Mouse (Mus musculus): ENCODE data around the gene Ccdc124. TPM values are rescaled to one million over a fixed set of nuclear protein-coding genes. Genes with fewer than 3 reads are reported as not detected.

Gene Ccdc124
- total and polyA plus RNA-seq, 2 experiments = 22.1 to 34.4 TPM

DNA sequence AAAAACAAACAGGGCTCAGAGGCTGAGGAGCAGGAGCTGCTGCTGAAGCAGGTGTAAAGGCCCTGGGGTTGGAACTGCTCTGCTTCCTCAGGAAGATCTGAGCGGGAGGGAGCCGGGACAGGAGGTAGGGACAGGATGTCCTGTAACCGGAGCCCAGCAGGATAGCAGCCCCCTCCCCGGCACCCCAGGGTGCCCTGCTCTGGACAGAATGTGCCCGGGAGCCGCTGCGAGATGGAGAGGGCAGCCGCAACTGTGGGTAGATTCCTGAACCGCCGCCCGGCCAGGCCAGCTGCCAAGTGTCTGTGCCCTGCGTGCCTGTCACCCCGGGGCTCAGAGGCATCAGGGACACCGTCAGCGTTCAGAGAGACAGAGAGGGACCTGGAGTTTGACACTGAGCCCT lies 40.2 kb downstream of the Ccdc124 start:
- H3K9ac ChIP-seq (ENCODE audit: low read depth, low read length) = peak overlapping the region; percentile 2

DNA sequence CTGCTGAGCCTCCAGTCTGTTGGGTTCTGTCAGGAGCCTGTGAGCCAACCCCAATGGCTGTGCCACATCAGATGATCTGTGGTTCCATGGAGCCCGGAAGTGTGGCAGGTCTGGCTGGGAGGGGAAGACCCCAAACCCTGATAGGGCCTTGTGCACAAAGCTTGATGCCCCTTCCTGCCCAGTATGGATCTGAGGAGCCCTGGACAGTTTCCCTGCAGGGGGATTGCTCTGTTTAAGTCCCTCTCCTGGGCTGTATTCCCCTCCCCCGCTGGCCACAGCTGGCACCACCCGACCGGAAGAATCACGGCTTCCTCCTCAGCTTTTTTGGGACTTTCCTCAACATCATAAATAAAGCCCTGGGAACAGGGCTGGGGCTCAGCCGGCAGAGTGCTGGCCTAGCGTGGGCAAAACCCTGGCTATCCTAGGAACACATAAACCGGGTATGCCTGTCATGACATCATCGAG lies 40.7 kb downstream of the Ccdc124 start:
- Histone ChIP-seq H3K79me2 (ENCODE audit: control insufficient read depth, insufficient read depth, low read length) (no peaks in the 10 kb centered on the region), H3K9ac (ENCODE audit: low read depth, low read length) (peak overlapping the region; percentile 2), H3K4me3 (ENCODE audit: insufficient read depth, low read depth, low read length) (no peak overlapping the region), H3K27ac (replicated peaks; ENCODE audit: insufficient read depth, low read depth, low read length) (peak overlapping the region; percentile 61), H3K36me3 (ENCODE audit: control insufficient read depth, insufficient read depth, low read length) (peaks cover 2% of the 10 kb centered on the region; the same call in 1 of the 2 replicates), H3K27me3 (ENCODE audit: control insufficient read depth, insufficient read depth, low read length) (no peaks in the 10 kb centered on the region), H3K4me1 (ENCODE audit: control insufficient read depth, insufficient read depth, low read length) (peaks cover 4% of the 10 kb centered on the region; the same call in 1 of the 2 replicates)
- WGBS = 59% methylated on average over 9 of the region's 9 CpGs
- no peak for DNase-seq (ENCODE audit: extremely low read depth, low read depth, low spot score)
- no peak for TF ChIP-seq POLR2A (IDR thresholded peaks at IDR 0.05; ENCODE audit: extremely low read depth, insufficient read depth, low read length)
- TF ChIP-seq CTCF (IDR thresholded peaks at IDR 0.05; ENCODE audit: low read depth, low read length) = no peak

More for the DNA sequence above, 40.2 kb downstream of the Ccdc124 start:
- peak; percentile 72 for DNase-seq (ENCODE audit: extremely low read depth, low read depth, low spot score)
- peaks cover 4% of the 10 kb centered on the region; the same call in 1 of the 2 replicates for H3K4me1 ChIP-seq (ENCODE audit: control insufficient read depth, insufficient read depth, low read length)
- peak overlapping the region; percentile 61 for H3K27ac ChIP-seq (replicated peaks; ENCODE audit: insufficient read depth, low read depth, low read length)
- TF ChIP-seq CTCF (IDR thresholded peaks at IDR 0.05; ENCODE audit: low read depth, low read length) = no peak
- no peak for TF ChIP-seq POLR2A (IDR thresholded peaks at IDR 0.05; ENCODE audit: extremely low read depth, insufficient read depth, low read length)
- H3K36me3 ChIP-seq (ENCODE audit: control insufficient read depth, insufficient read depth, low read length) = peaks cover 2% of the 10 kb centered on the region; the same call in 1 of the 2 replicates
- no peaks in the 10 kb centered on the region for H3K79me2 ChIP-seq (ENCODE audit: control insufficient read depth, insufficient read depth, low read length)
- H3K4me3 ChIP-seq (ENCODE audit: insufficient read depth, low read depth, low read length) = no peak overlapping the region; the same call in 1 of the 2 replicates
- H3K27me3 ChIP-seq (ENCODE audit: control insufficient read depth, insufficient read depth, low read length) = no peaks in the 10 kb centered on the region
- 22% methylated on average over 15 of the region's 15 CpGs for WGBS

DNA sequence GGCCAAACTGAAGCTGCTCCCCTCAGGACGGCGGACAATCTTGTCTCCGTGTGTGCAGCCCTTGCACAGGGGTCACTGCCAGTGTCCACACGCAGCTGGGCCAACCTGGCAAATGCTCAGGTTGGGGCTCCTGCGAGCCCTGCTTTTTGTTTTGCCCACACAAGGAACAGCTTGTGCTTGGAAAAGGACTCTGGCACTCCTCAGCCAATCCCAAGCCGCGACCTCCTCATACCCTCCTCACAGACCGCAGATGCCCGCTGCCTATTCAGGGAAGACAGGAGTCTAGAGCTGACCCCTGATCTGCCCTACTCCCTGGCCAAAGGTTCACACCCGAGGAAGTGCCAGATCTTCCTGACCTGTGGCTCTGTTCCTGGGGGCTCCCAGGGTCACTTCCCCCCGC lies 41.4 kb downstream of the Ccdc124 start:
- 86% methylated on average over 11 of the region's 11 CpGs for WGBS
- H3K4me1 ChIP-seq (ENCODE audit: control insufficient read depth, insufficient read depth, low read length) = peaks cover 5% of the 10 kb centered on the region
- H3K27ac ChIP-seq (replicated peaks; ENCODE audit: insufficient read depth, low read depth, low read length) = peak overlapping the region; percentile 61
- H3K4me3 ChIP-seq (ENCODE audit: insufficient read depth, low read depth, low read length) = no peak overlapping the region
- H3K79me2 ChIP-seq (ENCODE audit: control insufficient read depth, insufficient read depth, low read length) = no peaks in the 10 kb centered on the region
- no peak for TF ChIP-seq CTCF (IDR thresholded peaks at IDR 0.05; ENCODE audit: low read depth, low read length)
- TF ChIP-seq POLR2A (IDR thresholded peaks at IDR 0.05; ENCODE audit: extremely low read depth, insufficient read depth, low read length) = no peak
- H3K27me3 ChIP-seq (ENCODE audit: control insufficient read depth, insufficient read depth, low read length) = no peaks in the 10 kb centered on the region
- H3K9ac ChIP-seq (ENCODE audit: low read depth, low read length) = no peak overlapping the region
- DNase-seq (ENCODE audit: extremely low read depth, low read depth, low spot score) = peak; percentile 60
- H3K36me3 ChIP-seq (ENCODE audit: control insufficient read depth, insufficient read depth, low read length) = peaks cover 2% of the 10 kb centered on the region; the same call in 1 of the 2 replicates

DNA sequence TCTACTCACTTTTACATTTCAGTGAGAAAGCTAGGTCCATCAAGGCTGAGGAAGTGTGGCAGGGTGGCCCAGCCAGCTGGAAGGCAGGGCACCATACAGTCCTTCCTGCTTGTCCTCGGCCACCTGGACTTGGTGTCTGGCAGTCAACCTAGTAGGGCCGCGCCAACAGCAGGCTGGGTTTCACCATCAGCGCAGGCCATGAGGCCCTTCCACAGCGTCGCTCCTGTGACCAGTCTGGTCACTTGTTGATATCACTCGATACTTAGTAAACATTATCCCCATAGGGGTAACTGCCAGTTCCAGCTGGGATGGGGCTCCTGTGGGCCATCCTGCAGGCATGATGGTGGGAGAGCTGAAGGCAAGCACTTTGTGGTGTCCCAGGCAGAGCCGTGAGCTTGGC lies 42.2 kb downstream of the Ccdc124 start:
- peak; percentile 87 for DNase-seq (ENCODE audit: extremely low read depth, low read depth, low spot score)
- TF ChIP-seq POLR2A (IDR thresholded peaks at IDR 0.05; ENCODE audit: extremely low read depth, insufficient read depth, low read length) (no peak), CTCF (IDR thresholded peaks at IDR 0.05; ENCODE audit: low read depth, low read length) (no peak)
- H3K9ac ChIP-seq (ENCODE audit: low read depth, low read length) = no peak overlapping the region
- peaks cover 2% of the 10 kb centered on the region; the same call in 1 of the 2 replicates for H3K36me3 ChIP-seq (ENCODE audit: control insufficient read depth, insufficient read depth, low read length)
- H3K27me3 ChIP-seq (ENCODE audit: control insufficient read depth, insufficient read depth, low read length) = no peaks in the 10 kb centered on the region
- no peak overlapping the region for H3K27ac ChIP-seq (replicated peaks; ENCODE audit: insufficient read depth, low read depth, low read length)
- H3K4me1 ChIP-seq (ENCODE audit: control insufficient read depth, insufficient read depth, low read length) = peaks cover 5% of the 10 kb centered on the region
- 76% methylated on average over 8 of the region's 8 CpGs for WGBS
- H3K79me2 ChIP-seq (ENCODE audit: control insufficient read depth, insufficient read depth, low read length) = no peaks in the 10 kb centered on the region
- H3K4me3 ChIP-seq (ENCODE audit: insufficient read depth, low read depth, low read length) = no peak overlapping the region

DNA sequence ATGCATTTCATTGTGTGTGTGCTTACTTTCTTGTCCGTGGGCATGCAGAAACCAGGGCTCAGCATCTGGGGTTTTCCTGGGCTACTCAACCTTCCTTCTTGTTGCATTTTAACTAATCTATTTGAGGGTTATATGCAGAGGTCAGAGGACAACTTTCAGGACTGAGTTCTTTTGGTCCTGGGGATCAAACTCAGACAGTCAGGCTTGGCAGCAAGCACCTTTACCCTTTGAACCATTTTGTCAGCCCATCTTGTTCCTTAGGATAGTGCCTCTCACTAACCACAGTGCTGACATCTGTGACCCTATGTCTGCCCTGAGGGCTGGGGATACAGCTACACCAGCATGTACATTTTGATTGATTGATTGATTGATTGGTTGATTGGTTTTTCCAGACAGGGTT lies 45.9 kb downstream of the Ccdc124 start:
- Histone ChIP-seq H3K36me3 (ENCODE audit: control insufficient read depth, insufficient read depth, low read length) (no peaks in the 10 kb centered on the region), H3K4me1 (ENCODE audit: control insufficient read depth, insufficient read depth, low read length) (peaks cover 3% of the 10 kb centered on the region; the same call in 1 of the 2 replicates), H3K27ac (replicated peaks; ENCODE audit: insufficient read depth, low read depth, low read length) (no peak overlapping the region), H3K9ac (ENCODE audit: low read depth, low read length) (no peak overlapping the region), H3K4me3 (ENCODE audit: insufficient read depth, low read depth, low read length) (no peak overlapping the region), H3K79me2 (ENCODE audit: control insufficient read depth, insufficient read depth, low read length) (no peaks in the 10 kb centered on the region), H3K27me3 (ENCODE audit: control insufficient read depth, insufficient read depth, low read length) (no peaks in the 10 kb centered on the region)
- DNase-seq (ENCODE audit: extremely low read depth, low read depth, low spot score) = peak; percentile 79
- WGBS = 55% methylated on average over 1 of the region's 1 CpGs
- no peak for TF ChIP-seq CTCF (IDR thresholded peaks at IDR 0.05; ENCODE audit: low read depth, low read length)
- TF ChIP-seq POLR2A (IDR thresholded peaks at IDR 0.05; ENCODE audit: extremely low read depth, insufficient read depth, low read length) = no peak

DNA sequence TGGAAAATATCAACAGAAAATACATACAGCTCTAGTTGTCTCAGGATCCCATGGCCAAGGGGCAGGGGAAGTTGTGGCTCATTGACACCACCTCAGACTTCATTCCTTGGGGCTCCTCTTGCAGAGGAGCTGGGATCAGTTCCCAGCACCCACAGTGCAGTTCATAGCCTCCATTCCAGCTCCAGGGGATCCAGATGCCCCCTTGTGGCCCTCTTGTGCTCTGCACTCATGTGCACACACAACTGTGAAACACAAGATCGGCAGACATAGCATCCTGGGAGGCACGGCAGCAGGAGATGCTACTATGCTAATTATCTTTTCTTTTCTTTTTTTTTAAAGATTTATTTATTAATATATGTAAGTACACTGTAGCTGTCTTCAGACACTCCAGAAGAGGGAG lies 46.7 kb downstream of the Ccdc124 start:
- 98% methylated on average over 2 of the region's 2 CpGs for WGBS
- Histone ChIP-seq H3K36me3 (ENCODE audit: control insufficient read depth, insufficient read depth, low read length) (no peaks in the 10 kb centered on the region), H3K4me3 (ENCODE audit: insufficient read depth, low read depth, low read length) (no peak overlapping the region), H3K4me1 (ENCODE audit: control insufficient read depth, insufficient read depth, low read length) (peaks cover 2% of the 10 kb centered on the region; the same call in 1 of the 2 replicates), H3K9ac (ENCODE audit: low read depth, low read length) (no peak overlapping the region), H3K79me2 (ENCODE audit: control insufficient read depth, insufficient read depth, low read length) (no peaks in the 10 kb centered on the region), H3K27ac (replicated peaks; ENCODE audit: insufficient read depth, low read depth, low read length) (no peak overlapping the region), H3K27me3 (ENCODE audit: control insufficient read depth, insufficient read depth, low read length) (no peaks in the 10 kb centered on the region)
- TF ChIP-seq CTCF (IDR thresholded peaks at IDR 0.05; ENCODE audit: low read depth, low read length) = peak; percentile 33
- no peak for TF ChIP-seq POLR2A (IDR thresholded peaks at IDR 0.05; ENCODE audit: extremely low read depth, insufficient read depth, low read length)
- no peak for DNase-seq (ENCODE audit: extremely low read depth, low read depth, low spot score)

All from liver, adult 2 months (tissue).